Mouse (Mus musculus) testis, adult 2 months (tissue): ENCODE results near the gene Theg.

Experiments used
- CTCF ChIP-seq: fragments of 200-500 bp; IDR thresholded peaks from 2 replicates; pipeline ENCODE4 v1.5.1; 2012; ENCODE audit warnings: low read depth, mild to moderate bottlenecking, inconsistent platforms, low read length, moderate library complexity; ENCODE audit not compliant: control insufficient read depth, insufficient read depth, insufficient replicate concordance
- POLR2A ChIP-seq: fragments of 200-500 bp; IDR thresholded peaks from 2 replicates; pipeline ENCODE4 v1.6.1; 2012; ENCODE audit warnings: low read depth, mild to moderate bottlenecking, inconsistent platforms, low read length, moderate library complexity; ENCODE audit not compliant: control insufficient read depth

DNA sequence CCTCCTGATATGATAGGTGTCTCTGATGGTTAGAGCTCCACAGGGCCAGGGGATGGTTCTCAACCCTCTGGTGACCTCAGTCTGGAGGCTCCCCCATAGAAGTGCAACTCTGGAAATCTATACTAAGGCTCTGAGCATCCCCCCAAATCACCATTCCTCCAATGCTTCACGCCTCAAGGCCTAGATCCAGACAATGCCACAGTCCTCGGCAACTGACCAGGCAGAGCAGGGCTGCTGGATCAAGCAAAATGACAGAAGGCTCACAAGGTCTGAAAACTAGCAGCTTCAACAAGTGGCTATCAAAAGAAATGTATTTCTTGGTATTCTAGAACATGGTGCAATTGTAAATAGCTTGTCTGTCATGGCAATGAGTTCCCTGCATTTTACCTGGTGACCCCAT is 49.4 kb downstream of the Theg start:
- TF ChIP-seq POLR2A: no peak
- TF ChIP-seq CTCF: no peak
